Mouse (Mus musculus): ENCODE measurements at regions not wholly inside any gene's neighbourhood (a gene's known extent, or its start where the extent isn't known, plus 50 kb on each side); places are given as distances from the start of the nearest gene placed in this dataset.

GRCm38 (mm10) chr9:120703291-120703930 lies 132.2 kb downstream of the Rpl14 start:
- no peak overlapping the region for H3K4me3 ChIP-seq (ENCODE audit: low read depth, low read length)
- H3K9ac ChIP-seq (ENCODE audit: low read depth, low read length) = no peak overlapping the region
- H3K9me3 ChIP-seq (ENCODE audit: control insufficient read depth, low read length) = no peaks in the 10 kb centered on the region
- no peaks in the 10 kb centered on the region for H3K27me3 ChIP-seq (replicated peaks; ENCODE audit: control insufficient read depth, insufficient read depth, low read length)
- WGBS = 73% methylated on average over 10 of the region's 10 CpGs
- no peak overlapping the region for H3K27ac ChIP-seq (ENCODE audit: low read depth, low read length)
- no peak overlapping the region for H3K4me2 ChIP-seq
- no peaks in the 10 kb centered on the region for H3K36me3 ChIP-seq (ENCODE audit: control insufficient read depth, insufficient read depth, low read length)
- ATAC-seq (replicated peaks; ENCODE audit: low FRiP score) = no peak
- no peak for DNase-seq (ENCODE audit: low spot score)
- H3K4me1 ChIP-seq (replicated peaks; ENCODE audit: control insufficient read depth, insufficient read depth, low read length) = peaks cover under 1% of the 10 kb centered on the region; the same call in 1 of the 2 replicates

- no peaks in the 10 kb centered on the region for H3K27me3 ChIP-seq (replicated peaks; ENCODE audit: control insufficient read depth, insufficient read depth, low read length)
- H3K4me2 ChIP-seq = no peak overlapping the region
- no peak overlapping the region for H3K27ac ChIP-seq (ENCODE audit: low read depth, low read length)
- peaks cover 3% of the 10 kb centered on the region; the same call in 1 of the 2 replicates for H3K4me1 ChIP-seq (replicated peaks; ENCODE audit: control insufficient read depth, insufficient read depth, low read length)
- H3K36me3 ChIP-seq (ENCODE audit: control insufficient read depth, insufficient read depth, low read length) = no peaks in the 10 kb centered on the region
- ATAC-seq (replicated peaks; ENCODE audit: low FRiP score) (no peak), DNase-seq (ENCODE audit: low spot score) (no peak)
- no peaks in the 10 kb centered on the region for H3K9me3 ChIP-seq (ENCODE audit: control insufficient read depth, low read length)
- H3K4me3 ChIP-seq (ENCODE audit: low read depth, low read length) = no peak overlapping the region
- WGBS = 73% methylated on average over 9 of the region's 9 CpGs
- H3K9ac ChIP-seq (ENCODE audit: low read depth, low read length) = no peak overlapping the region
Observed at GRCm38 (mm10) chr9:120706562-120707198, 135.4 kb downstream of the Rpl14 start.

- peaks cover 3% of the 10 kb centered on the region; the same call in 1 of the 2 replicates for H3K4me1 ChIP-seq (replicated peaks; ENCODE audit: control insufficient read depth, insufficient read depth, low read length)
- H3K4me2 ChIP-seq = peak overlapping the region; percentile 35; the same call in 1 of the 2 replicates
- no peak overlapping the region for H3K27ac ChIP-seq (ENCODE audit: low read depth, low read length)
- peaks cover 2% of the 10 kb centered on the region; the same call in 1 of the 2 replicates for H3K9me3 ChIP-seq (ENCODE audit: control insufficient read depth, low read length)
- H3K27me3 ChIP-seq (replicated peaks; ENCODE audit: control insufficient read depth, insufficient read depth, low read length) = no peaks in the 10 kb centered on the region
- no peak for DNase-seq (ENCODE audit: low spot score)
- no peak for ATAC-seq (replicated peaks; ENCODE audit: low FRiP score)
- H3K9ac ChIP-seq (ENCODE audit: low read depth, low read length) = no peak overlapping the region
- no peaks in the 10 kb centered on the region for H3K36me3 ChIP-seq (ENCODE audit: control insufficient read depth, insufficient read depth, low read length)
- no peak overlapping the region for H3K4me3 ChIP-seq (ENCODE audit: low read depth, low read length)
- WGBS = 16% methylated on average over 11 of the region's 11 CpGs
Observed at GRCm38 (mm10) chr9:120708507-120708906, 137.3 kb downstream of the Rpl14 start.

- Histone ChIP-seq H3K4me2 (no peak overlapping the region), H3K9ac (ENCODE audit: low read depth, low read length) (no peak overlapping the region), H3K36me3 (ENCODE audit: control insufficient read depth, insufficient read depth, low read length) (no peaks in the 10 kb centered on the region), H3K9me3 (ENCODE audit: control insufficient read depth, low read length) (peaks cover 2% of the 10 kb centered on the region; the same call in 1 of the 2 replicates), H3K4me1 (replicated peaks; ENCODE audit: control insufficient read depth, insufficient read depth, low read length) (peaks cover 3% of the 10 kb centered on the region; the same call in 1 of the 2 replicates), H3K27me3 (replicated peaks; ENCODE audit: control insufficient read depth, insufficient read depth, low read length) (no peaks in the 10 kb centered on the region), H3K4me3 (ENCODE audit: low read depth, low read length) (no peak overlapping the region), H3K27ac (ENCODE audit: low read depth, low read length) (no peak overlapping the region)
- DNase-seq (ENCODE audit: low spot score) = no peak
- no peak for ATAC-seq (replicated peaks; ENCODE audit: low FRiP score)
- 50% methylated on average over 10 of the region's 10 CpGs for WGBS
Observed at GRCm38 (mm10) chr9:120709146-120709655, 138.0 kb downstream of the Rpl14 start.

GRCm38 (mm10) chr9:120712987-120713386 lies 141.7 kb downstream of the Rpl14 start:
- WGBS = 94% methylated on average over 2 of the region's 2 CpGs
- no peak for DNase-seq (ENCODE audit: low spot score)
- H3K27ac ChIP-seq (ENCODE audit: low read depth, low read length) = no peak overlapping the region

GRCm38 (mm10) chr9:120715665-120716121 lies 144.4 kb downstream of the Rpl14 start:
- no peak overlapping the region for H3K4me2 ChIP-seq
- H3K27ac ChIP-seq (ENCODE audit: low read depth, low read length) = no peak overlapping the region
- 81% methylated on average over 7 of the region's 7 CpGs for WGBS

More at GRCm38 (mm10) chr9:120712987-120713386, 141.7 kb downstream of the Rpl14 start:
- H3K36me3 ChIP-seq (ENCODE audit: control insufficient read depth, insufficient read depth, low read length) = no peaks in the 10 kb centered on the region
- no peak overlapping the region for H3K9ac ChIP-seq (ENCODE audit: low read depth, low read length)
- no peak for ATAC-seq (replicated peaks; ENCODE audit: low FRiP score)
- H3K27me3 ChIP-seq (replicated peaks; ENCODE audit: control insufficient read depth, insufficient read depth, low read length) = no peaks in the 10 kb centered on the region
- H3K4me3 ChIP-seq (ENCODE audit: low read depth, low read length) = no peak overlapping the region
- H3K4me2 ChIP-seq = no peak overlapping the region
- peaks cover 3% of the 10 kb centered on the region; the same call in 1 of the 2 replicates for H3K4me1 ChIP-seq (replicated peaks; ENCODE audit: control insufficient read depth, insufficient read depth, low read length)
- H3K9me3 ChIP-seq (ENCODE audit: control insufficient read depth, low read length) = peaks cover 2% of the 10 kb centered on the region; the same call in 1 of the 2 replicates

GRCm38 (mm10) chr9:120718812-120719211 lies 147.6 kb downstream of the Rpl14 start:
- Histone ChIP-seq H3K4me2 (no peak overlapping the region), H3K4me1 (replicated peaks; ENCODE audit: control insufficient read depth, insufficient read depth, low read length) (no peaks in the 10 kb centered on the region), H3K27me3 (replicated peaks; ENCODE audit: control insufficient read depth, insufficient read depth, low read length) (no peaks in the 10 kb centered on the region), H3K4me3 (ENCODE audit: low read depth, low read length) (no peak overlapping the region), H3K36me3 (ENCODE audit: control insufficient read depth, insufficient read depth, low read length) (no peaks in the 10 kb centered on the region), H3K27ac (ENCODE audit: low read depth, low read length) (no peak overlapping the region), H3K9me3 (ENCODE audit: control insufficient read depth, low read length) (no peaks in the 10 kb centered on the region), H3K9ac (ENCODE audit: low read depth, low read length) (no peak overlapping the region)
- 64% methylated on average over 3 of the region's 3 CpGs for WGBS
- no peak for DNase-seq (ENCODE audit: low spot score)
- ATAC-seq (replicated peaks; ENCODE audit: low FRiP score) = no peak

More at GRCm38 (mm10) chr9:120715665-120716121, 144.4 kb downstream of the Rpl14 start:
- Histone ChIP-seq H3K27me3 (replicated peaks; ENCODE audit: control insufficient read depth, insufficient read depth, low read length) (no peaks in the 10 kb centered on the region), H3K9me3 (ENCODE audit: control insufficient read depth, low read length) (peaks cover 2% of the 10 kb centered on the region; the same call in 1 of the 2 replicates), H3K36me3 (ENCODE audit: control insufficient read depth, insufficient read depth, low read length) (no peaks in the 10 kb centered on the region), H3K4me1 (replicated peaks; ENCODE audit: control insufficient read depth, insufficient read depth, low read length) (no peaks in the 10 kb centered on the region), H3K9ac (ENCODE audit: low read depth, low read length) (no peak overlapping the region), H3K4me3 (ENCODE audit: low read depth, low read length) (no peak overlapping the region)
- ATAC-seq (replicated peaks; ENCODE audit: low FRiP score) (no peak), DNase-seq (ENCODE audit: low spot score) (no peak)

GRCm38 (mm10) chr9:120721451-120722123 lies 150.3 kb downstream of the Rpl14 start:
- Histone ChIP-seq H3K4me2 (no peak overlapping the region), H3K9ac (ENCODE audit: low read depth, low read length) (no peak overlapping the region), H3K4me1 (replicated peaks; ENCODE audit: control insufficient read depth, insufficient read depth, low read length) (no peaks in the 10 kb centered on the region), H3K9me3 (ENCODE audit: control insufficient read depth, low read length) (no peaks in the 10 kb centered on the region), H3K27ac (ENCODE audit: low read depth, low read length) (no peak overlapping the region), H3K36me3 (ENCODE audit: control insufficient read depth, insufficient read depth, low read length) (no peaks in the 10 kb centered on the region), H3K4me3 (ENCODE audit: low read depth, low read length) (no peak overlapping the region), H3K27me3 (replicated peaks; ENCODE audit: control insufficient read depth, insufficient read depth, low read length) (no peaks in the 10 kb centered on the region)
- 85% methylated on average over 9 of the region's 9 CpGs for WGBS
- ATAC-seq (replicated peaks; ENCODE audit: low FRiP score) = no peak
- no peak for DNase-seq (ENCODE audit: low spot score)
